Mouse (Mus musculus) splenic B cell, adult 2 months (primary cell): ENCODE data around the gene Steap4.
"Not testable (repeated sequence)": the region's sequence is repeated elsewhere in the genome, so short reads cannot be mapped to it uniquely, and the experiment has no call there.

Experiments used
- DNase-seq: peaks from one replicate; pipeline ENCODE4 v3.0.0-alpha.2; 2011; ENCODE audit warnings: low read depth, low spot score
- H3K27me3 ChIP-seq: 2 replicates; pipeline ENCODE4 v1.6.1; 2012; ENCODE audit warnings: mild to moderate bottlenecking, low read length, moderate library complexity, mixed read lengths; ENCODE audit not compliant: control insufficient read depth, poor library complexity, insufficient read depth, severe bottlenecking
- H3K36me3 ChIP-seq: 2 replicates; pipeline ENCODE4 v1.6.1; 2012; ENCODE audit warnings: mild to moderate bottlenecking, low read length, moderate library complexity, mixed read lengths; ENCODE audit not compliant: control insufficient read depth, poor library complexity, insufficient read depth, severe bottlenecking

Steap4 gene

DNA sequence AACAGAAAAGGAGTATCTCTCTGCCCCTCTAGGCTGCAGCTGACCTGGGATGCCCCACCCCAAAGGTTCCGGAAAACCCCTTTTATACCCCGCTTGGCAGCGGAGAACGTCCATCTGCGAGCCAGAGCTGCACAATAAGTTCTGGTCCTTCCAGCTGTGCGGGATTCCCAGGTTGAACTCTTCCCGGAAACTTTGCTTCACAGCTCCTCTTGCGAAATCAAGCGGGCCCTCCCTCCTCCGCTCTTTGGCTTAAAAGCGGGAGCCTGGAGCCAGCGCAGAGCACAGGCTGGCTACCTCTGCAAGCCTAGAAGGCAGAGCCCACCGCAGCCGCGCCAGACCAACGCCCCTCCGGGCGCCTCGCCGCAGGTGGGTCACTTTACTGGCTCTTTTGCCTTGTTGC is at the start of gene Steap4:
Gene Steap4 (plus strand): TSS at position 282 of the 400 bp plus-strand sequence.
- peak; percentile 12 for DNase-seq
- H3K27me3 ChIP-seq, result no peaks in the 10 kb centered on the region
- H3K36me3 ChIP-seq, result no peaks in the 10 kb centered on the region

DNA sequence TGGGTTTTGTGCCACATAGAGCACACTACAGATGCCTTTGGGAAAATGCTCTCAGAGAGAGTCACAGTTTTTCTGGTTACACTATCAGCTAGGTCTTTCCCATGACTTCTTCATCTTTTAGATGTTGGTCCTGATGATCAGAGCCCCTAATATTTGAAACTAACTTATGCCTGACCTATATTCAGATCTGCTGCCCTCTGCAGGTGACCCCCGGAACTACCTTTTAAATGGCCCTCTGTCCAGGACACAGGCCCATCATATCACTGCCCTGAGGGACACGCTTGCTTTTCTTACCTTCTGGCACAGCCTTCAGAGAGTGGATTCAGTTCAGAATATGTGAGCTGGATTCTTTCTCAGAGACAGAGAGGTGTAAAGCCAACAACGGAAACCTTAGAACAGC is 48.3 kb upstream of the Steap4 start:
- DNase-seq, result no peak
- Histone ChIP-seq H3K27me3 (no peaks in the 10 kb centered on the region), H3K36me3 (no peaks in the 10 kb centered on the region)

DNA sequence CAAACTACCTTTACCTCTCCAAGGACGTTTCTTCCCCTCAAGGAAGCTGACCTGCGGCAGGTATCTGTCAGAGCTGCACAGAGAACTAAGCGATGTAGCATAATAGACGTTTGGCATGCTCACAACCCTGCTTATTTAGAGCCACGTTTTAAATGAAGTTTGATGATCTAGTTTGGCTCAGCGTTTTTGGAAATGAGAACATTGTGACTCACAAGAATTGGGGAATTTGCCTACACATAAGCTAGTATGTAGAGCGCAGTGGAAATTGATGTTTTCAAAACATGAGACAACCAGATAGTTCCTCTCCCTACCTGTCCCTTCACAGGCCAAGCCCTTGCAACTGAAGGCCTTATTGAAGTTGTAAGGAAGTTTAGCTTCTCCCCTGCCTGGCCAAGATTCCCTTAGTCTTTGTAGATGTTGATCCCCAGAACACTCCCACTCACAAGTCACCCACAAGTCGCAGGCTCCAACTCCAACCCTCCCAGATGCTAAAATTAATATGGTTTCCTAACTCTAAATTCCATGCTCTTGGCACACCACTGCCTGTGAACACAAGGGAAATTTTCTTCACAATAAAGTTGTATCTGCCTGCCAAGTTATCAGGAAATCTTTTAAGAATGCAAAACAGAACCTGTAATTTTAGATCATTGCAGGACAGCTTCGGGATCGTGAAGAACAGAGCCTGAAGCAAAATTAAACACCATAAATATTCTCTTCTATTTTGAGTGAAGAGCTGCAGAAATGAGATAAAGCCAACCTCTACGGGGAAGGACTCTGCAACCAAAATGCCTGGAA is 42.6 kb upstream of the Steap4 start:
- no peaks in the 10 kb centered on the region for H3K27me3 ChIP-seq
- DNase-seq, result no peak
- no peaks in the 10 kb centered on the region for H3K36me3 ChIP-seq

DNA sequence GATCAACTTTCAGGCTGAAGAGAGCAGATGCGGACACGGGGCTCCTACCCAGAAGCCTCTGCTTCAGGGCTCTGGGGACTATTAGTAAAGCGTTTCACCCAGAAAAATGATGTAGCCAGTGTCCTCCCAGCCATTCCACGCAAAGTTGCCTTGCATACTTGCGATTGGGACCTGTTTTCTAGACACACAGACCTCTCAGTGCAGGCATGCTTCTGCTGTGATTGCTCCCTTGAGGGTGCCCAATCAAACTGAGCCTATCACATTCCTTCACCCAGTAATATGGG is 42.0 kb upstream of the Steap4 start:
- Histone ChIP-seq H3K36me3 (no peaks in the 10 kb centered on the region), H3K27me3 (no peaks in the 10 kb centered on the region)
- no peak for DNase-seq

DNA sequence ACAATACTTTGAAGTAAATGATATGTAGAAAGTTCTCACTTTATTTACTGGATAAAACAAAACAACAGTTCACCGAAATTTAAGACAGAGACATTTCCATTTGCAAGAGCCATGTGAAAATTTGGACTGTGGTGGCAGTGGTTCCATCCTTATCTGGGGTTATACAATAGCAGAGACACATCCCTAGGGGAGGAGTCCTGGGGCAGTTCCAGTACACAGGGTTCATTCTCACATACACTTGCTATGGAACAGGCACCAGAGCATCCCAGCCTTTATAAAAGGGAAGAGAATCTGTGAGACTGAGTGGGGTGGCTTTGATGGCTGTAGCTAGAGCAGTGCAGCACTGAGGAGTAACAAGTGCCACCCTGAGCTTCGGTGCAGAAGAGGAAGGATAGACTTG is 40.6 kb upstream of the Steap4 start:
- H3K36me3 ChIP-seq, result no peaks in the 10 kb centered on the region
- DNase-seq, result no peak
- H3K27me3 ChIP-seq, result no peaks in the 10 kb centered on the region

DNA sequence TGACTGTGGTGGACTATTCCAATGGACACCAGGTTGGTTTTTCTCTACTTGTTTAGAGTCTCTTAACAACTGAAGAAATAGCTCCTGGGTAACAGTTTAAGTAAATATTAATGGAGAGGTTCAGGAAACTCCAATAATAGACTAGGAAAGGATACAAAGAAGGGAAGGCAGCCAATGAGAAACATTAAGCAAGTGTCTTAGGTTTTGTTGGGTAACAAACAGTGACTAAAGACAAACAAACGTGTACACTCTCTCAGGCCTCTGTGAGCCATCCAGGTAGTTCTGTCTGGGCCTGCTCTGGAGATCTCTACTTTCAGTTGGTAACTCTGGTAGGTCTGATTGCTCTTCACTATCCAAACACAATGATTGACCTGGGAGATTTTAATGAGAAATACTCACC is 37.5 kb upstream of the Steap4 start:
- DNase-seq, result no peak
- Histone ChIP-seq H3K36me3 (no peaks in the 10 kb centered on the region), H3K27me3 (no peaks in the 10 kb centered on the region)

DNA sequence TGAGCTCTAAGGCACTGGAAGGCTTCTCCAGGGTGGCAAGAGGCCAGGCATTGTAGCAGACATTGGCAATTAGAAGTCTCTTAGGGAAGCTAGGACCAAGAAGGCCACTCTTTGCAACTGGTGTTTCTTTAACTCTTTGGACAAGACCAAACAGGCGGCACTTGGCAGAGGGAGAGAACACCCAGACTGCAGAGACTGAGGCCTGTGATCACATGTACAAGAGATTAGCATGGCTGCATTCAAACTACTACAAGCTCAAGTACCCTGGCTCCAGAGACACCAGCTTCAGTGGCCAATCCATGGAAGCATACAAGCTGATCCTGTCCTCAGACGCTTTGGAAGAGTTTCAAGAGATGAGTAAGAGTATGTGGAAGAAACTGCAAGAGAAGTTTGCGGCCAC is 36.6 kb upstream of the Steap4 start:
- Histone ChIP-seq H3K36me3 (no peaks in the 10 kb centered on the region), H3K27me3 (no peaks in the 10 kb centered on the region)
- no peak for DNase-seq

DNA sequence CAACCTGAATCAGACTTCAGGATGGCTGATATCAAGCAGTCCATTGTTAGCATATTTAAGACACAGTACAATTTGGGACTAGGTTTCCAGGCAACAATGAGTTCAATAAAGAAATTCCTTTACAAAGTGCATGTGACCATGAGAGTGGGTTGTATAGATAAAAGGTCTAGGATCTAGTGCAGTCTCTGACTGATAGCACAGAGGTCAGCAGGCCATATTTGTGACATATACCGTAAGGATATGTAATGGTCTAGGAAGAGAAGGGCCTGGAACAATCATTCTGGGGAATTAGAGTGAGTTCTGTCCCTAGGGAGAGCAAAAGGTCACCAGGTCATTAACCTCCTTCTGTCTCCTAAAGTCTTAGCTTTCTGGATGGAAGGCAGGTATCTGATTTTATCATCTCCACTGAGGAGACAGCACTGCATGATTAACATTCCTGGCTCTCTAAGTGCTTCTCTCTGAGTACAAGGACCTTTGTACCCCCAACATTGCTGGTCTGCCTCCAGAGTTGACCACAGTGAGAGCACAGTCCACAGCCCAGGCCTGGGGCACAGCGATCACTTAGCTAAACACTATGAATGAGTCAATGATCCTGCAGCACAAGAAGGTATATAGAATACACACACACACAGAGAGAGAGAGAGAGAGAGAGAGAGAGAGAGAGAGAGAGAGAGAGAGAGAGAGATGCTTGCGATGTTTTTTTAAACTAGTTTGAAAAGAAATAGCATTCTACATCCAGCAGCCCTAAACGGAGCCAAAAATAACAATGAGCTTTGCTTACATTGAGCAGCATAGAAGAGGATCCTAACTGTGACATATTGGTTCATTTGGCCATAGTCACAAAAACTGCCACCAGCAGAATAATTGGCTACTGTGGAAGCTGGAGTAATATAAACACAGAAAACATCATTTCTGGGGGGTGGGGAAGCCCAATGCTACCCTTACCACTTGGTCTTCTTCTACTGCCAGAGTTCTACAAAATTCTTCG is 27.7 kb upstream of the Steap4 start:
- DNase-seq, result no peak
- H3K27me3 ChIP-seq, result no peaks in the 10 kb centered on the region
- H3K36me3 ChIP-seq, result no peaks in the 10 kb centered on the region

DNA sequence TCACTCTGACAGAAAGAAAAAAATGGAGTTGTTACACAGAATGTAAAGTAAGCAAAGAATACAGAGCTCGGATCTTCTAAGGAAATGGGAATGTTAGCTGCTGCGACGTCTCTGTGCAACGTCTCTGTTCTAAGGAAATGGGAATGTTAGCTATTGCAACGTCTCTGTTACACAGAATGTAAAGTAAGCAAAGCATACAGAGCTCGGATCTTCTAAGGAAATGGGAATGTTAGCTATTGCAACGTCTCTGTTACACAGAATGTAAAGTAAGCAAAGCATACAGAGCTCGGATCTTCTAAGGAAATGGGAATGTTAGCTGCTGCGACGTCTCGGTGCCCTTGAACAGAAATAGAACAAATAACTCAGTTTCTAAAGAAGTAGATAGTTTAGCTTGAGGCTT is 26.8 kb upstream of the Steap4 start:
- H3K36me3 ChIP-seq, H3K27me3 ChIP-seq, DNase-seq: not testable (repeated sequence)

DNA sequence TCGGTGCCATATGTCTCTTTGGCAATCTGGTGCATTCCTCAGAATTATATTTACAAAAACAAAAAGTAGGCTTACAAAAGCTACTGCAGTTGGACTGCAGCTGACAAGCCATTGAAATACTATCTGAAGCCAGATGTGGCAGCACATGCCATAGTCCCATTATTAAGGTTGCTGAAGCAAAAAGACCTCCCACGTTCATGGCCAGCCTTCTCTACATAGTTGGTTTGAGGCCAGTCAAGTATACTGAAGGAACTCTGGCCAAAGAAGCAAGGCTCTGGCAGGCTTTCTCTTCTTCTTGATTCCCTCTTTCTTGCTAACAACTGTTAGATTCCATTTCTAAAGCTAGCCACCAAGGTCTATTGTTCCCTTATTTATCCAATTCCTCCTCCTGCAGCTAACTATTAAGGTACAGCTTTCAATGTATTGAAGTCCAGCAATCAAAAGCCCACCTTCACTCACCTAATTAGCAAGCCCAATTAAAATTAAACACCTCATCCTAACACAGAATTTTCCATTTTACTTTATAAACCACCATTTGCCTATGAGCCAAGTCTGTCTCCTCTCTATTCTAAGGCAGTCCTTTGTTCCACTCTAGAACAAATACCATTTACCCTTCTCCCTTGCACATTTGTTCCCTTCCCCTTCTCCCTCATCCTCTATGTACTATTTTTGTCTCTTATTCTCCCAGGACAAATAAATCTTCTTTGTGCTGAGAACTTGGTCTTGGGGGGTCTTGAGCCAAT is 26.2 kb upstream of the Steap4 start:
- Histone ChIP-seq H3K27me3 (no peaks in the 10 kb centered on the region), H3K36me3 (no peaks in the 10 kb centered on the region)
- DNase-seq, result no peak

DNA sequence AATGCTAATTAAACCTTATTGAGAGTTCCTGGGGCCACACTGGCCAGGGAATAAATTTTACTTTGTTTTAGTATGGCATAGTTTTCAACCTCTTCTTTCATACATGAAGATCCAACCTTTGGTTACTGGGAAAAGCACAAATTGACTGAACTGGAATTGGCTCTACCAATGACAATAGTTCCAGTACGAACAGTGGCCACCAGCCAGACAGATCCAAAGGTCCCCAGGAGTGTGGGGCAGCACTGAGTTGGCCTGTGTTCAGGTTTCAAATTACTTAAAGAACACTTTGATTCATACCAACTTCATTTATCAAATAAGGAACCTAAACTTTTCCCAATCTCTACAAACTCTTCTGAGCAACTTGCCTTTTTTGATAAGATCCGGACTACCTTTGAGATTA is 5.4 kb upstream of the Steap4 start:
- DNase-seq, result no peak
- Histone ChIP-seq H3K36me3 (no peaks in the 10 kb centered on the region), H3K27me3 (no peaks in the 10 kb centered on the region)

DNA sequence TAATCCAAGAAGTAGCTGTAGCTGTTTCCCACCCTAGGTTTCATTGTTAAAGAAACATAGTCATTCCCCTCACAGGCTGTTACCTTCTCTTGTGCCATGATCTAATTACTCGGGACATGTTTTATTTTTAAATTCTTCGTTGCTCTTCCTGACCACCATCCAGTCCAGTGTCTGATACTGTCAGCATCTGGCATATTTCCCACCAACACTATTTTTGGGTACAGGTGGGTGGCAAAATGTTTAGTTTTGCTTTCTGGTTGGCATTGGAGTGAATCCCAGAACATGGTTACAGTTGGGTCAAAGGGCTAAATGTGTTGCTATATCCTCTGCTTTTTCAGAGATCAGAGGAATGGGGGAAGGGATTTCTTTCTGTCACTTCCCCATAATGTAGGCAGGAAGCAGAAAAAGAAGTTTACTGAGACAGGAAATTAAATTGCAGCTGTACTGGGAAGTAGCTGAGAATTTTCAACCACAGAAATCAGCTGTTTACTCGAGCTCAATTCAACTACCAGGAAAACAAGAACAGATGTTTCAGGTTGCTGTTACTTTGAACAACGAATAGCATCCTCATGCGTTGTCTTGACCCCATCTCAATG is 4.8 kb upstream of the Steap4 start:
- peak; percentile 8 for DNase-seq
- H3K27me3 ChIP-seq, result no peaks in the 10 kb centered on the region
- H3K36me3 ChIP-seq, result no peaks in the 10 kb centered on the region

DNA sequence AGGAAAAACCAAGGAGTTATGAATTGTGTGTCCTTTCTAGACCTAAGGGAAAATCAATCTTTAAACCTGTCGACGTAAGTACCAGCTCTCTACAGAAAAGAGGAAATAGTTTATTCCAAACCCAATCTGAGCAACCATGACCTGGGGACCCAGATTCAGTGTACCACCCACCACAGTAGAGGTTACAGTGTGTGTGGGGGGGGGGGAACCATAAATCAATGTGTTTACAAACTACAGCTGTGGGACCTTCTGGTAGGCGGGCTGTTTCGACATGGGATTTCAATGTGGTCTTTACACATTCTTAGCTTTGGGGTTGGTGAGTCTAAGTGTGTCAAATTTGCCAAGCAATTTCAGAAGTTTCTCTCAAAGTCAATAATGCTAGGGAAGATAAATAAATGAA is 2.2 kb upstream of the Steap4 start:
- DNase-seq, result no peak
- Histone ChIP-seq H3K27me3 (no peaks in the 10 kb centered on the region), H3K36me3 (no peaks in the 10 kb centered on the region)

DNA sequence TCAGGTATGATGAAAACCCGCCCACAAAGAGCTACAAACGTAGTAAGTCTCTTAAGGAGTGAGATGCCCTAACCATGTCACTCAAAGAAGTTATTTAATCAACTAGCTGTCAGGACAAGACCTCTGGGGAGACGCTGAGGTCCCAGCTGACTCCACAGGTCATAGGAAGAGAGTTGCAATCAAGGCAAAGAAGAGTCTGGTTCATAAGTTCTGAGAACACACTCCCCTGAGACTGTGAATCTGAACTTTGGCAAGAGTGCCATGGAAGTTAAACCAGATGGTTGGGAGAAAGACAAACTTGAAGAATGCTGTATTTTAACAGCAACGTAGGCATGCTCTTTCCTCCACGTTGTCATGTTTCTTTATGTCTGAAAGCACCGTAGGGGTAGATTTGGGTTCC is 971 bp upstream of the Steap4 start:
- Histone ChIP-seq H3K36me3 (no peaks in the 10 kb centered on the region), H3K27me3 (no peaks in the 10 kb centered on the region)
- DNase-seq, result no peak
